Mouse (Mus musculus) limb, embryonic 11.5 days (tissue): ENCODE measurements at regions not wholly inside any gene's neighbourhood (a gene's known extent, or its start where the extent isn't known, plus 50 kb on each side); places are given as distances from the start of the nearest gene placed in this dataset.

Source experiments
- ATAC-seq: fragments of 200-750 bp; cut with Nextera tagmentation; 2 replicates; pipeline ENCODE4 v1.8.0; 2017; ENCODE audit warnings: low read depth; ENCODE audit not compliant: insufficient number of reproducible peaks, low FRiP score, low TSS enrichment
- DNase-seq: peaks from one replicate; pipeline ENCODE4 v3.0.0-alpha.2; 2015; ENCODE audit warnings: low spot score
- H3K27ac ChIP-seq: fragments of 300-500 bp; sonication (generic); replicated peaks from 2 replicates; pipeline ENCODE4 v1.5.1; 2014; ENCODE audit warnings: low read depth, mild to moderate bottlenecking, low read length
- H3K27me3 ChIP-seq: fragments of 300-500 bp; sonication (generic); 2 replicates; pipeline ENCODE4 v1.6.1; 2014; ENCODE audit warnings: mild to moderate bottlenecking, low read length, mixed read lengths; ENCODE audit not compliant: control insufficient read depth, insufficient read depth
- H3K36me3 ChIP-seq: fragments of 300-500 bp; sonication (generic); 2 replicates; pipeline ENCODE4 v1.6.1; 2014; ENCODE audit warnings: mild to moderate bottlenecking, low read length, moderate library complexity, mixed read lengths; ENCODE audit not compliant: control insufficient read depth, insufficient read depth
- H3K4me1 ChIP-seq: fragments of 300-500 bp; sonication (generic); 2 replicates; pipeline ENCODE4 v1.6.1; 2014; ENCODE audit warnings: low read length, mixed read lengths; ENCODE audit not compliant: control insufficient read depth, insufficient read depth
- H3K4me2 ChIP-seq: fragments of 300-500 bp; sonication (generic); 2 replicates; pipeline ENCODE4 v1.6.1; 2014; ENCODE audit warnings: low read depth, mild to moderate bottlenecking, moderate library complexity; ENCODE audit not compliant: severe bottlenecking
- H3K4me3 ChIP-seq: fragments of 300-500 bp; sonication (generic); 2 replicates; pipeline ENCODE4 v1.5.1; 2014; ENCODE audit warnings: low read depth, low read length
- H3K9ac ChIP-seq: fragments of 300-500 bp; sonication (generic); 2 replicates; pipeline ENCODE4 v1.6.1; 2014; ENCODE audit warnings: mild to moderate bottlenecking, low read length
- H3K9me3 ChIP-seq: fragments of 300-500 bp; sonication (generic); 2 replicates; pipeline ENCODE4 v1.6.1; 2016; ENCODE audit warnings: low read length; ENCODE audit not compliant: control insufficient read depth
- WGBS: fragments of 180-500 bp; shearing (Covaris S2); extraction: QIAGEN DNeasy Blood & Tissue Kit; methylation state at CpG from one replicate; pipeline ENCODE4 v1.1.7; 2014; 5-methylcytosine and 5-hydroxymethylcytosine counted together

DNA sequence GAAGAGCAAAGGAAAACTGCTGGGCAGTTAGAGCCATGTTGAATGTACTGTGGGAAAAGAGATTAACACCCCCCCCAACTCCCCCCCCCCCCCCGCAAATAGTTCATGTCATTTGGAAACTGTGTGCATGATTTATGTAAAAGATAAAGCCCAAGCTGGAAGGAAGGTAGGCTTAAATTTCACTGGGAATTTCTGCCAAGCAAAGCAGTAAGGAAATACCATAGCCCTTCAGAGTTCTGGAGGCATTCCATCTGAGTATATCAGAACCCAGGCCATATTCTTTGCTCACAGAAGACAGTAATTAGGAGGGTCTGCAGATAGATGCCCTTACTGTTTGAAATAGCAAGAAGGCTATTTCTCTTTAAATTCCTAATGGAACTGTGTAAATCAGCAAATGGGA, 221.3 kb upstream of the Adamts5 start:
- H3K9me3 ChIP-seq = no peaks in the 10 kb centered on the region
- no peaks in the 10 kb centered on the region for H3K4me1 ChIP-seq
- no peak for DNase-seq
- H3K27me3 ChIP-seq = no peaks in the 10 kb centered on the region
- H3K27ac ChIP-seq = no peak overlapping the region
- H3K9ac ChIP-seq = no peak overlapping the region
- no peak overlapping the region for H3K4me2 ChIP-seq
- WGBS = 38% methylated on average over 1 of the region's 1 CpGs
- H3K4me3 ChIP-seq = no peak overlapping the region
- no peak for ATAC-seq
- H3K36me3 ChIP-seq = no peaks in the 10 kb centered on the region

DNA sequence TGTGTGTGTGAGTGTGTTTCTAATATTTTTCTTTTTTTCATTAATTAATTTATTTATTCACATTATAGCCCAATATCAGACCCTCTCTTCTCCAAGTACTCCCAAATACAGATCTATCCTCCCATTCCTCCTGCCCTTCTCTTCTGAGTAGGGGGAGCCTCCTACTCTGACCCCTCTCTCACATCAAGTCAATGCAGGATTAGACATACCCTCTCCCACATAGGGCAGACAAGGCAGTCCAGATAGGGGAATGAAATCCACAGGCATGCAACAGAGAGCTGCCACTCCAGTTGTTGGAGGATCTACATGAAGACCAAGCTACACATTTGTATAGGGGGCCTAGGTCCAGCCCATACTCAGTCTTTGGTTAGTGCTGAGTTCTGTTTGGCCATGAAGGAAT, 216.3 kb upstream of the Adamts5 start:
- H3K9ac ChIP-seq = no peak overlapping the region
- ATAC-seq = no peak
- H3K9me3 ChIP-seq = no peaks in the 10 kb centered on the region
- H3K27me3 ChIP-seq = no peaks in the 10 kb centered on the region
- H3K27ac ChIP-seq = no peak overlapping the region
- H3K4me1 ChIP-seq = no peaks in the 10 kb centered on the region
- H3K36me3 ChIP-seq = no peaks in the 10 kb centered on the region
- no peak overlapping the region for H3K4me2 ChIP-seq
- H3K4me3 ChIP-seq = no peak overlapping the region
- no peak for DNase-seq

DNA sequence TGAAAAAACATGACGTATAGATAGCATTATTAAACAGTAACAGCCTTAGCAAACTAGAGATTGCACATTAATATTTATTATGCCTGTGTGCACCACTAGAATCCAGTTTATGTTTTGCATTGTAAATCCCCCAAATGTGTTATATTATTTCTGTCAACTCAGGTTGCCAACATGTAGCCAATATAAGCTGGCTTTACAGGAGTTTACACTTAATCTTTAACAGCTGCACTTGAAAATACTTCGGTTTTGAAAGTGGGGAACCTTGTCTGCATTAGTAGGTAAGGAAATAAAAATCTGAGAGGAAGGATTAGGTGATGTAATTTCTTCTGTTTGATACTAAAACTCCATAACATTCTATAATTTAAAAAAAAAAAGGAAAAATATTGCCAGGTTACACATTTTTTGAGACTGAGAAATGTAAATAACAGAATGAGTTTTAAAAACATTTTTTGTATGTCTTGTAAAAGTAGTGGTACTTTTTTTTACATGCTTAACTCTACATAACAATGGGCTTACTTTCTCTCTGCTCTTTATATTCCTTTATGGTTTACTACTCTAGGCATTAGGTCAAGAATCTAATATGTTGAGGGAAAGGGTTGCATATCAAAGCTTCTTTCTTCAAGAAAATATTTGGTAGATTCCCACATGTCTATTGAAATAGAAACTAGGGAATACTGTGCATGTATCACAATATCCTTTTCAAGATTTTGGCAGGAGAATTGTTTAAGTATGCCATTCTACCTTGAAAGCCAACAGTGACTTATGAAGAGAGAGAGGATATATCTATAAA, 214.2 kb upstream of the Adamts5 start:
- Histone ChIP-seq H3K4me2 (no peak overlapping the region), H3K36me3 (no peaks in the 10 kb centered on the region), H3K27ac (no peak overlapping the region), H3K4me3 (no peak overlapping the region), H3K9me3 (no peaks in the 10 kb centered on the region), H3K4me1 (no peaks in the 10 kb centered on the region), H3K9ac (no peak overlapping the region), H3K27me3 (no peaks in the 10 kb centered on the region)
- 33% methylated on average over 2 of the region's 2 CpGs for WGBS
- DNase-seq (no peak), ATAC-seq (no peak)

DNA sequence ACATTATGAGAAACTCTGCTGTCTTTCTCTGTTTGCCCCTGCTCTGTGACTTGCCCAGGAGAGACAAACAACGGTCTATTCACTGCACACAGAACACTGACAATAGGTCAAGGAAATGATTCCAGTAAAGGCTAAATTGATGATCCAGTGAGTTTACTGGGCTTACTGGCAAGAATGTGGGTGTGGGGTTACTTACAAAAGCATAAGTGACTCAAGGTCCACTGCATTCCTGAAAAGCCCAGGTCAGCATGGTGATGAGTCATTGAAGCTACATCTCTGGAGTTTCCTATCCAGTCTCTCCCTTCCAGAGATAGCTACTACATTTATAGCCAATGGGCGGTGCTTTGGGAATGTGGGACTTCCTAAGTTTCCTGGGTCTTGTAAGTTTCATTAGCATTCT, 192.8 kb upstream of the Adamts5 start:
- H3K4me3 ChIP-seq = no peak overlapping the region
- H3K9me3 ChIP-seq = no peaks in the 10 kb centered on the region
- DNase-seq (no peak), ATAC-seq (no peak)
- H3K27me3 ChIP-seq = no peaks in the 10 kb centered on the region
- no peak overlapping the region for H3K4me2 ChIP-seq
- no peak overlapping the region for H3K9ac ChIP-seq
- H3K36me3 ChIP-seq = no peaks in the 10 kb centered on the region
- 92% methylated on average over 2 of the region's 2 CpGs for WGBS
- no peaks in the 10 kb centered on the region for H3K4me1 ChIP-seq
- no peak overlapping the region for H3K27ac ChIP-seq

DNA sequence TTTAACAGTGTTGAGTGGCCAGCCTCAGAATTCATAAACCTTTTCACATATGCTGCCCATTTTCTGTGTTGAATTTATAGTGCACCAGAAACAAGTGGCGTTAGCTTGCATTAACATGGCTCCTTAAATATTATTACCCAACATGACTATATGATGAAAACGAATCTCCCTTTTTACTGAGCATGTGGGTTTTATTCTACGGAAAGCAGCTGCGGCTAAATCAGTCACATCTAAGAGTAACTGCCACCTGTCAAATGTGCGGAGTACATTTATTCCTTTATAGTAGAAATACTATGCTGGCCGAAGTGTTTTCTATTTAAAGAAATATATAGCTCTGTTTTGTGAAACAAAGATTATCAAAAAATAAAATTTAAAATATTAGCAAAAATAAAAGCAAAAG, 188.5 kb upstream of the Adamts5 start:
- WGBS = 51% methylated on average over 6 of the region's 6 CpGs
- H3K27me3 ChIP-seq = no peaks in the 10 kb centered on the region
- no peaks in the 10 kb centered on the region for H3K36me3 ChIP-seq
- no peak overlapping the region for H3K4me3 ChIP-seq
- no peak overlapping the region for H3K4me2 ChIP-seq
- ATAC-seq (peak; percentile 72; the same call in 1 of the 2 replicates), DNase-seq (no peak)
- no peaks in the 10 kb centered on the region for H3K4me1 ChIP-seq
- H3K9ac ChIP-seq = no peak overlapping the region
- H3K9me3 ChIP-seq = no peaks in the 10 kb centered on the region
- no peak overlapping the region for H3K27ac ChIP-seq

DNA sequence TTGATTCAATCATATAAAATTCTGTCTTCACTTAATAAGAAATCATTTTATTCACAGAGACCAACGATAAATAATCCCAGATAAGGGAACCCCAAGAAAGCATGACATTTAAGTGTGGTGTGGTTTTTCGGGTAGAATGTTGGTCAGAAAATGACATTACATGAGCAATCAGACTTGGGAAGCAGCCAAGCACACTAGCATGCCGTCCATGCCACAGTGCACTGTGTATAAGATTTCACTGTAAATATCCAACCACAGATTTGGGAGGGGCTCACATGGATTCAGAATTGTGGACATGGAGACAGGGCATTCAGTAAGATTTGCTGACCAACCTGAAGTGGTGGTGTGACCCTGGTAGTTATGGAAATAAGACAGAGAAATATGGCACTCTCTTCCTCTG, 185.8 kb upstream of the Adamts5 start:
- Histone ChIP-seq H3K36me3 (no peaks in the 10 kb centered on the region), H3K4me1 (no peaks in the 10 kb centered on the region), H3K4me3 (no peak overlapping the region), H3K9me3 (no peaks in the 10 kb centered on the region), H3K9ac (no peak overlapping the region), H3K27me3 (no peaks in the 10 kb centered on the region), H3K27ac (no peak overlapping the region), H3K4me2 (no peak overlapping the region)
- no peak for DNase-seq
- 84% methylated on average over 3 of the region's 3 CpGs for WGBS
- ATAC-seq = no peak

DNA sequence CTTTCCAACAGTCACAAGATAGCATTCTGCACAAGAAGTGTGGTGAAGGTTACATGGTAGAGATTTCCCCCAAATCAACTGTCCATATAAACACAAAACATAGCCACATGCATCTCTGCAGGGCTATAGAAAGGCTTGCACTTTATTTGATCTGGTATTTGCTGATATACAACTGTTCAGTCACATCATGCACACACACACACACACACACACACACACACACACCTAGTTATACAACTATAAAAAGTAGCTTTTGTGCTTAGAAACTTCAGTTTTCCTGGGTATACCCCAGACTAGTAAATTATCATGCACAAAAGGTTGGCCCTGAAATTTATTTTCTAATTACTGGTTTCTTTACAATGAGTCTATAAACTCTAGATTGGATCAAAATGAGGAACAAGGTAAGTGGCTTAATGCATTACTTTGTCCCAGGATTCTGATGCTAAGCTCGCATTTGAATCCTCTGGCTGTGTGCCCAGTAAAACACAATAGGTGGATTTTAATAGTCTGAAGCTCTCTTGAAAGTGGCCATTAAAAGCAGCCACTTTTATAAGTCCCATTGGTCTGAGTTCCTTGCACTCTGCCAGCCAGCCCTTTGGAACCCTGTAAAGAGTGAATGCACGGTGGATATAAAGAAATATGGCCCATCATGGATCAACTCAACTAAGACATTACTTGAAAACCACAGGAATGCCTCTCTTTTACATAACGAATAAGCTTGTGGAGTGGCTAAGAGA, 166.2 kb upstream of the Adamts5 start:
- peak; percentile 69 for ATAC-seq
- Histone ChIP-seq H3K4me2 (no peak overlapping the region), H3K9ac (no peak overlapping the region), H3K4me3 (no peak overlapping the region), H3K36me3 (no peaks in the 10 kb centered on the region), H3K4me1 (0 out of 2 replicates have a peak, but pooled peaks cover 3% of the 10 kb centered on the region), H3K27me3 (no peaks in the 10 kb centered on the region), H3K27ac (no peak overlapping the region), H3K9me3 (no peaks in the 10 kb centered on the region)
- DNase-seq = peak; percentile 34
- WGBS = 39% methylated on average over 3 of the region's 3 CpGs

DNA sequence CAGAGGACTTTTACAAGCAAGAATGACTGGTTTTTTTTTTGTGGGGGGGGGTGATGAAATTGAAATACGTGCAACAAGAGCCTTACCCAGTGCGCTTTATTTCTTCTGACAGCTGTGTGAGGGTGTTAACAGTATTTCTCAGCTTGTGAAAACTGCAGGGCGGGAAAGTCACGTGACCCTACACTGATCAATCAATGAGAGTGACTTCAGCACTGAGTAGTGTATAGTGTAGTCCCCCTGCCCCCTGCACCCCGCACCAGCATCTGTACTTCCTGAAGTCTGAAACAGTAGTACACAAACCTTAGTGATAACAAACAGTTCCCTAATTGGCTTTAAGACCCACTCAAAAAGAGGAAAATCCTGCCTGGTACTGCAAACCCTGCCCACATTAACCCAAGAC, 158.5 kb upstream of the Adamts5 start:
- no peaks in the 10 kb centered on the region for H3K9me3 ChIP-seq
- DNase-seq = peak; percentile 32
- no peak overlapping the region for H3K4me3 ChIP-seq
- no peak overlapping the region for H3K9ac ChIP-seq
- no peaks in the 10 kb centered on the region for H3K27me3 ChIP-seq
- H3K4me1 ChIP-seq = no peaks in the 10 kb centered on the region
- no peak overlapping the region for H3K27ac ChIP-seq
- whole genome bisulfite sequencing = 53% methylated on average over 5 of the region's 5 CpGs
- no peaks in the 10 kb centered on the region for H3K36me3 ChIP-seq
- no peak overlapping the region for H3K4me2 ChIP-seq
- ATAC-seq = peak; percentile 84
